Mouse (Mus musculus) heart, adult 2 months (tissue): ENCODE data around the gene Rasl10b.

Experiments
- EP300 ChIP-seq: fragments of 200-500 bp; IDR thresholded peaks from 2 replicates; pipeline ENCODE4 v1.6.1; 2011; ENCODE audit warnings: low read depth, low read length, control low read depth; ENCODE audit not compliant: insufficient read depth
- POLR2A ChIP-seq: fragments of 200-500 bp; IDR thresholded peaks from 2 replicates; pipeline ENCODE4 v1.6.1; 2011; ENCODE audit warnings: mild to moderate bottlenecking, low read depth, low read length, control low read depth; ENCODE audit not compliant: insufficient read depth

DNA sequence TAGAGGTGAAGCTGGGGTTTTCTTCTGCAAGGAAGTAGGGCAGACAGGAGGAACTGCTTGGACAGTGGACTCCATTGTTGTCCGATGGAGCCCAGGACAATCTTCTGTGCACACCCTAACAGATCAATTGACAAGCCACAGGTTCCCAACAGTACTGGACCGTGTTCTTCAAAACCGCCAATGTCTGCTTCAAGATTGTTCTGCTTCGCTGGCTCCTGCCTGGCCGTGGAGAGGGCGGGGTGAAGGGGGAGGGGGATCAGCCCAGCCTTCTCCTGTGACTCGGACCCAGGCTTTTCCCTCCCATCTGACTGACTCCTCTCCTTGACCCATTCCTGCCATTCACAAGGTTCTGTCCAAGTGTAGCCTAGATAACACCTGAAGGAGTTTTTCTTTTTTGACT, 48.3 kb downstream of the Rasl10b start:
- TF ChIP-seq EP300: no peak
- TF ChIP-seq POLR2A: no peak
